Mouse (Mus musculus): ENCODE results near the gene Rilp. TPM values are rescaled to one million over a fixed set of nuclear protein-coding genes. Genes with fewer than 3 reads are reported as not detected.

The Rilp gene
- total and polyA plus RNA-seq, 3 experiments, result 0.18 to 1.1 (median 0.49) TPM

DNA sequence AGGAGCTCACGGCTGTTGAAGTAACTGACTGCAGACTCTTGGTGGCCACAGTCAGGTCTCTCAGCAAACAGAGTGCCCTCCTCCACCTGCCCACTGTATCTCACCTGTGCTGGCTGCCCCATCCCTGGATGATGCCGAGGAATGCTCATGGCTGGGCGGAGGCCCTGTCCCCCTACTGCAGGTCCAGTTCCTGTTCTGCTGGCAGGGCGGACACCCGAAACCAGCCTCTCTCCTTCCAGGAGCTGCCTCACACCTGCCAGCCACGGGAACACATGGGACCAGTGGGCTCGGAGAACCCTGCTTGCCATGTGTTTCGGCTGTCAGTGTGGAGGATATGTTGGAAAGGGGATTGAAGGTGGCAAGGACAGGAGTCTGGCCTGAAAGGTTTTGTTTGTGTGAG lies 30.3 kb downstream of the Rilp start:
- DNase-seq (ENCODE audit: low spot score) (no peak), ATAC-seq (ENCODE audit: extremely low read depth, insufficient number of reproducible peaks, low FRiP score, poor library complexity, severe bottlenecking) (no peak)
- Histone ChIP-seq H3K36me3 (replicated peaks) (peaks cover 79% of the 10 kb centered on the region), H3K27me3 (ENCODE audit: insufficient read depth, low read length) (no peaks in the 10 kb centered on the region), H3K4me3 (ENCODE audit: low read depth, low read length) (no peak overlapping the region), H3K9me3 (replicated peaks) (no peaks in the 10 kb centered on the region), H3K4me1 (ENCODE audit: insufficient read depth, low read depth, low read length) (peaks cover 46% of the 10 kb centered on the region)
- TF ChIP-seq TAL1 (conservative IDR thresholded peaks at IDR 0.05; ENCODE audit: low read depth, low read length), result no peak
- no peak for TF ChIP-seq POLR2AphosphoS5 (IDR thresholded peaks at IDR 0.05; ENCODE audit: insufficient replicate concordance, low read depth, low read length)
- no peak for TF ChIP-seq CTCF (IDR thresholded peaks at IDR 0.05; ENCODE audit: low read depth, low read length)
- TF ChIP-seq GATA1 (IDR thresholded peaks at IDR 0.05; ENCODE audit: borderline replicate concordance, low read length), result no peak
- TF ChIP-seq GATA2 (IDR thresholded peaks at IDR 0.05; ENCODE audit: borderline replicate concordance, low read depth, low read length), result no peak

DNA sequence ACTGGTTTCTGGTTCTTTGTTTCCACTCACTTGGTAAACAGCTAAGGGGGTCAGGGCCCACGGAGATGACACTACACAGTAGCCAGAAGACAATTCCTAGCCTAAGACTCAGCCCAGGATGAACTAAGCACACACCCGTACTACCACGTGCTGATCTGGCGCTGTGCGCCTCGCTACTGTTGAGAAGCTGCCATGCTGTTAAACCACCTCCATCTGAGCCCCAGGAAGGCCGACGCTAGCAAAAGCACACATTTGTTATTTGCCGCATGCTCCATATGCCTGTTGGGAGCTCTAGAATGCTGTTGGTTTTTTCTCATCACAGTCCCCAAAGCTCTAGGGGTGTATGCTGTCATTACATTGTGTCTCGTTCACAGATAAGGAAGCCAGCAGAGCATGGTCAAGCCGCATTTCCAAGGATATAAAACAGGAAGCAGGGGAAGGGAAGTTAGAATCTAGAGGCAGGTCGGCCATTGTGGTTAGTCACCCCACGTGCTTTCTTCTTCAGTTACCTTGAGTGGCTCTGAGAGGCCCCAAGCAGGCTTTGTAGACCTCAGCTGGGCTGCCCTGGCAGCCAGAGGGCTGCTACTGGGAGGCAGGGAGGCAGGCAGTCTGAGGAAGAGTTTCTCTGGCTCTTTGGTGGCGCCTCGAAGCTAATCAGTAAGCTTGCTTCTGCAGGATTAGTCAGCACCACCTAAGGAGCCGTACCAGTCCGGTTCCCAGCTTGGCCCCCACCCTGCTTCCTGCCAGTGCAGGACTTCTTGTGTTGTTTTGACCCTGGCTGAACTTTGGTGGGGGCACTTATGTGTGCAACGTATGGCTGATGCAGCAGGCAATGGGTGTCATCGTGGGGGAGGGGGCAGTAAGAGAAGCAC lies 31.1 kb downstream of the Rilp start:
- Histone ChIP-seq H3K4me3 (ENCODE audit: low read depth, low read length) (no peak overlapping the region; the same call in 1 of the 2 replicates), H3K27me3 (ENCODE audit: insufficient read depth, low read length) (no peaks in the 10 kb centered on the region), H3K9me3 (replicated peaks) (no peaks in the 10 kb centered on the region), H3K4me1 (ENCODE audit: insufficient read depth, low read depth, low read length) (peaks cover 46% of the 10 kb centered on the region), H3K36me3 (replicated peaks) (peaks cover 83% of the 10 kb centered on the region)
- peak; percentile 42 for DNase-seq (ENCODE audit: low spot score)
- no peak for ATAC-seq (ENCODE audit: extremely low read depth, insufficient number of reproducible peaks, low FRiP score, poor library complexity, severe bottlenecking)
- TF ChIP-seq CTCF (IDR thresholded peaks at IDR 0.05; ENCODE audit: low read depth, low read length) (no peak), GATA2 (IDR thresholded peaks at IDR 0.05; ENCODE audit: borderline replicate concordance, low read depth, low read length) (no peak), TAL1 (conservative IDR thresholded peaks at IDR 0.05; ENCODE audit: low read depth, low read length) (no peak), GATA1 (IDR thresholded peaks at IDR 0.05; ENCODE audit: borderline replicate concordance, low read length) (no peak), POLR2AphosphoS5 (IDR thresholded peaks at IDR 0.05; ENCODE audit: insufficient replicate concordance, low read depth, low read length) (no peak)

DNA sequence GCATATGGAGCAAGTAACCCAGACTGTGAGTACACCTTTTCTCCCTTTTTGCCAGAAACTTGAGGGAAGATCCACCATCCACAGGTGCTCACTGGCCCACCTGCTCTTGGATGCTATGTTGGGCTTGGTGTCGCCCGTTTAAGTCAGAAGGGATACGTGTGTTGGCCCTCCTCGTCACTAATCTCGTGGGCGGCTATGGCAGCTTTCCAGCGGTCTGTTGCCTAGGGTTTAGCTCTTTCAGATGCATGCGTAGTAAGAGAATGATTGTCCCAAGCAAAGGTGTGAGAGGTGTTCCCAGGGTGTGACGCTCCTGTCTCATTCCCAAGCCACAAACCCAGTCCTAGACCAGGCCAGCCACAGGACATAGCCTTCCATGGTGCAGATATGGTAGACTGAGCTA lies 34.8 kb downstream of the Rilp start:
- peaks cover 76% of the 10 kb centered on the region for H3K36me3 ChIP-seq (replicated peaks)
- peaks cover 37% of the 10 kb centered on the region for H3K4me1 ChIP-seq (ENCODE audit: insufficient read depth, low read depth, low read length)

DNA sequence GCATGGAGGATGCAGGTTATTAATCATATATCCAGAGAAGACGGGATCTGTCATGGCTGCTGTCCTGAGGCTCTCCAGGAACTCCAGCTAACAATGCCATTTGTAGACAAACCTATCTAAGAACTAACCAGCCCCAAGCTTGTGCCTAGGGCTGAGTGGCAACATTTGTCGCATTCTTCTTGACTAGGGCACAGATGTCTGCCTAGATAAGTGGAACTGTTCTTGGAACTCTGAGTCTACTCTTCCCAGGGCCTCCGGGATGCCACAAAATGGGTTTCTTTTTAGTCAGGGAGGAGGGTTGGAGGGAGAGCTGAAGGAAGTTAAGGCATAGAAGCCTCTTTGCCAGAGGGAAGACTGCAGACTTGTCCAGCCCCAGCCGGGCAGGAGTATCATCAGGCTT lies 36.2 kb downstream of the Rilp start:
- no peaks in the 10 kb centered on the region for H3K27me3 ChIP-seq (ENCODE audit: insufficient read depth, low read length)
- peaks cover 36% of the 10 kb centered on the region for H3K4me1 ChIP-seq (ENCODE audit: insufficient read depth, low read depth, low read length)
- DNase-seq (ENCODE audit: low spot score), result no peak

More for the DNA sequence above, 34.8 kb downstream of the Rilp start:
- DNase-seq (ENCODE audit: low spot score) (no peak), ATAC-seq (ENCODE audit: extremely low read depth, insufficient number of reproducible peaks, low FRiP score, poor library complexity, severe bottlenecking) (no peak)
- TF ChIP-seq CTCF (IDR thresholded peaks at IDR 0.05; ENCODE audit: low read depth, low read length) (no peak), GATA1 (IDR thresholded peaks at IDR 0.05; ENCODE audit: borderline replicate concordance, low read length) (no peak), TAL1 (conservative IDR thresholded peaks at IDR 0.05; ENCODE audit: low read depth, low read length) (no peak)
- Histone ChIP-seq H3K4me3 (ENCODE audit: low read depth, low read length) (no peak overlapping the region), H3K9me3 (replicated peaks) (no peaks in the 10 kb centered on the region), H3K27me3 (ENCODE audit: insufficient read depth, low read length) (no peaks in the 10 kb centered on the region)

GRCm38 (mm10) chr11:75549658-75550111 lies 39.8 kb downstream of the Rilp start:
- Histone ChIP-seq H3K4me3 (ENCODE audit: low read depth, low read length) (no peak overlapping the region), H3K4me1 (ENCODE audit: insufficient read depth, low read depth, low read length) (peaks cover 30% of the 10 kb centered on the region), H3K36me3 (replicated peaks) (peaks cover 70% of the 10 kb centered on the region), H3K9me3 (replicated peaks) (no peaks in the 10 kb centered on the region), H3K27me3 (ENCODE audit: insufficient read depth, low read length) (peaks cover 2% of the 10 kb centered on the region; the same call in 1 of the 2 replicates)
- no peak for TF ChIP-seq TAL1 (conservative IDR thresholded peaks at IDR 0.05; ENCODE audit: low read depth, low read length)
- TF ChIP-seq GATA2 (IDR thresholded peaks at IDR 0.05; ENCODE audit: borderline replicate concordance, low read depth, low read length), result no peak
- TF ChIP-seq POLR2AphosphoS5 (IDR thresholded peaks at IDR 0.05; ENCODE audit: insufficient replicate concordance, low read depth, low read length), result no peak
- no peak for TF ChIP-seq GATA1 (IDR thresholded peaks at IDR 0.05; ENCODE audit: borderline replicate concordance, low read length)
- no peak for TF ChIP-seq CTCF (IDR thresholded peaks at IDR 0.05; ENCODE audit: low read depth, low read length)
- ATAC-seq (ENCODE audit: extremely low read depth, insufficient number of reproducible peaks, low FRiP score, poor library complexity, severe bottlenecking), result no peak
- no peak for DNase-seq (ENCODE audit: low spot score)

More for the DNA sequence above, 36.2 kb downstream of the Rilp start:
- Histone ChIP-seq H3K4me3 (ENCODE audit: low read depth, low read length) (no peak overlapping the region), H3K9me3 (replicated peaks) (no peaks in the 10 kb centered on the region), H3K36me3 (replicated peaks) (peaks cover 77% of the 10 kb centered on the region)
- TF ChIP-seq GATA2 (IDR thresholded peaks at IDR 0.05; ENCODE audit: borderline replicate concordance, low read depth, low read length), result no peak
- 0 out of 2 replicates have a peak, but pooled peaks have one; percentile 8 for TF ChIP-seq TAL1 (conservative IDR thresholded peaks at IDR 0.05; ENCODE audit: low read depth, low read length)
- TF ChIP-seq CTCF (IDR thresholded peaks at IDR 0.05; ENCODE audit: low read depth, low read length), result no peak
- no peak for TF ChIP-seq GATA1 (IDR thresholded peaks at IDR 0.05; ENCODE audit: borderline replicate concordance, low read length)
- no peak for TF ChIP-seq POLR2AphosphoS5 (IDR thresholded peaks at IDR 0.05; ENCODE audit: insufficient replicate concordance, low read depth, low read length)
- ATAC-seq (ENCODE audit: extremely low read depth, insufficient number of reproducible peaks, low FRiP score, poor library complexity, severe bottlenecking), result no peak

GRCm38 (mm10) chr11:75550200-75550946 lies 40.5 kb downstream of the Rilp start:
- H3K4me3 ChIP-seq (ENCODE audit: low read depth, low read length), result no peak overlapping the region
- ATAC-seq (ENCODE audit: extremely low read depth, insufficient number of reproducible peaks, low FRiP score, poor library complexity, severe bottlenecking) (no peak), DNase-seq (ENCODE audit: low spot score) (no peak)
- peaks cover 23% of the 10 kb centered on the region for H3K4me1 ChIP-seq (ENCODE audit: insufficient read depth, low read depth, low read length)
- peaks cover 64% of the 10 kb centered on the region for H3K36me3 ChIP-seq (replicated peaks)
- no peak for TF ChIP-seq TAL1 (conservative IDR thresholded peaks at IDR 0.05; ENCODE audit: low read depth, low read length)
- peaks cover 2% of the 10 kb centered on the region; the same call in 1 of the 2 replicates for H3K27me3 ChIP-seq (ENCODE audit: insufficient read depth, low read length)
- no peaks in the 10 kb centered on the region for H3K9me3 ChIP-seq (replicated peaks)

All from G1E (cell line).